Mouse (Mus musculus): ENCODE data around the gene Chst2. TPM values are rescaled to one million over a fixed set of nuclear protein-coding genes. Genes with fewer than 3 reads are reported as not detected.

The Chst2 gene
- total and polyA plus RNA-seq, 3 experiments = not detected

- Histone ChIP-seq H3K36me3 (ENCODE audit: control insufficient read depth in 1 of 2, insufficient read depth in 2 of 2, low read length in 2 of 2) (no peaks in the 10 kb centered on the region), H3K27me3 (ENCODE audit: control insufficient read depth in 1 of 2, insufficient read depth in 2 of 2, low read length in 2 of 2) (no peaks in the 10 kb centered on the region; a peak in 1 of 4 replicates), H3K4me1 (ENCODE audit: control insufficient read depth in 1 of 2, insufficient read depth in 2 of 2, low read length in 2 of 2) (no peaks in the 10 kb centered on the region), H3K79me2 (ENCODE audit: control insufficient read depth, insufficient read depth, low read length, poor library complexity) (no peaks in the 10 kb centered on the region), H3K9me3 (replicated peaks; ENCODE audit: insufficient read depth, low read length) (no peaks in the 10 kb centered on the region), H3K4me3 (ENCODE audit: control insufficient read depth in 1 of 2, insufficient read depth in 1 of 2, low read depth in 2 of 2, low read length in 2 of 2) (no peak overlapping the region), H3K9ac (ENCODE audit: control insufficient read depth, low read depth, low read length, poor library complexity, severe bottlenecking) (no peak overlapping the region), H3K27ac (ENCODE audit: control insufficient read depth, low read depth, low read length) (no peak overlapping the region)
- DNase-seq (ENCODE audit: low read depth, low spot score) = no peak
- TF ChIP-seq MAX (IDR thresholded peaks at IDR 0.05; ENCODE audit: low read length) (no peak), EP300 (IDR thresholded peaks at IDR 0.05; ENCODE audit: low read depth in 1 of 2, low read length in 2 of 2) (no peak), CHD1 (IDR thresholded peaks at IDR 0.05; ENCODE audit: low read depth, low read length) (no peak), CHD2 (IDR thresholded peaks at IDR 0.05; ENCODE audit: low read length) (no peak), UBTF (IDR thresholded peaks at IDR 0.05; ENCODE audit: borderline replicate concordance, insufficient read depth, low read depth, low read length) (no peak), E2F4 (IDR thresholded peaks at IDR 0.05; ENCODE audit: borderline replicate concordance, low read depth, low read length) (no peak), GABPA (IDR thresholded peaks at IDR 0.05; ENCODE audit: low read depth, low read length) (no peak), MYB (IDR thresholded peaks at IDR 0.05; ENCODE audit: low read depth, low read length) (no peak), ZNF384 (IDR thresholded peaks at IDR 0.05; ENCODE audit: low read depth, low read length) (no peak)
Measured at GRCm38 (mm10) chr9:95401686-95402085, 4.8 kb downstream of the Chst2 start.

GRCm38 (mm10) chr9:95392011-95392410 lies 14.5 kb downstream of the Chst2 start:
- H3K79me2 ChIP-seq (ENCODE audit: control insufficient read depth, insufficient read depth, low read length, poor library complexity) = no peaks in the 10 kb centered on the region
- no peak for DNase-seq (ENCODE audit: low read depth, low spot score)
- TF ChIP-seq MXI1 (IDR thresholded peaks at IDR 0.05; ENCODE audit: low read depth, low read length) = no peak
- no peak for TF ChIP-seq TCF12 (IDR thresholded peaks at IDR 0.05; ENCODE audit: low read depth, low read length)
- TF ChIP-seq JUND (IDR thresholded peaks at IDR 0.05; ENCODE audit: low read depth, low read length) = no peak
- TF ChIP-seq ELF1 (IDR thresholded peaks at IDR 0.05; ENCODE audit: low read depth, low read length) = no peak
- TF ChIP-seq USF1 (IDR thresholded peaks at IDR 0.05; ENCODE audit: low read depth, low read length) = no peak
- no peak for TF ChIP-seq MYB (IDR thresholded peaks at IDR 0.05; ENCODE audit: low read depth, low read length)
- no peak for TF ChIP-seq E2F4 (IDR thresholded peaks at IDR 0.05; ENCODE audit: borderline replicate concordance, low read depth, low read length)
- TF ChIP-seq BHLHE40 (IDR thresholded peaks at IDR 0.05; ENCODE audit: borderline replicate concordance, low read depth, low read length) = no peak
- TF ChIP-seq TAL1 (IDR thresholded peaks at IDR 0.05; ENCODE audit: low read length) = no peak

More at GRCm38 (mm10) chr9:95392011-95392410, 14.5 kb downstream of the Chst2 start:
- Histone ChIP-seq H3K9ac (ENCODE audit: control insufficient read depth, low read depth, low read length, poor library complexity, severe bottlenecking) (no peak overlapping the region), H3K27me3 (ENCODE audit: control insufficient read depth in 1 of 2, insufficient read depth in 2 of 2, low read length in 2 of 2) (no peaks in the 10 kb centered on the region), H3K36me3 (ENCODE audit: control insufficient read depth in 1 of 2, insufficient read depth in 2 of 2, low read length in 2 of 2) (no peaks in the 10 kb centered on the region), H3K4me3 (ENCODE audit: control insufficient read depth in 1 of 2, insufficient read depth in 1 of 2, low read depth in 2 of 2, low read length in 2 of 2) (no peak overlapping the region), H3K27ac (ENCODE audit: control insufficient read depth, low read depth, low read length) (no peak overlapping the region), H3K9me3 (replicated peaks; ENCODE audit: insufficient read depth, low read length) (no peaks in the 10 kb centered on the region), H3K4me1 (ENCODE audit: control insufficient read depth in 1 of 2, insufficient read depth in 2 of 2, low read length in 2 of 2) (no peaks in the 10 kb centered on the region)
